Mouse (Mus musculus) gastrocnemius, postnatal 4 days (tissue): ENCODE results near the gene Galnt16. TPM values are rescaled to one million over a fixed set of nuclear protein-coding genes. Genes with fewer than 3 reads are reported as not detected.

ENCODE experiments used
- DNase-seq, 2 experiments: peaks; one replicate each; pipeline ENCODE4 v3.0.0; 2021 to 2022; ENCODE audit warnings: low spot score in 2 of 2, mixed read lengths in 2 of 2
- total RNA-seq, 2 experiments: library from RNA; stranded (reverse); gene quantifications; 2 replicates each; pipeline ENCODE4 v1.2.3; 2021

The Galnt16 gene
- total RNA-seq, 2 experiments from 2014 or later = 41.7 to 43.6 TPM

DNA sequence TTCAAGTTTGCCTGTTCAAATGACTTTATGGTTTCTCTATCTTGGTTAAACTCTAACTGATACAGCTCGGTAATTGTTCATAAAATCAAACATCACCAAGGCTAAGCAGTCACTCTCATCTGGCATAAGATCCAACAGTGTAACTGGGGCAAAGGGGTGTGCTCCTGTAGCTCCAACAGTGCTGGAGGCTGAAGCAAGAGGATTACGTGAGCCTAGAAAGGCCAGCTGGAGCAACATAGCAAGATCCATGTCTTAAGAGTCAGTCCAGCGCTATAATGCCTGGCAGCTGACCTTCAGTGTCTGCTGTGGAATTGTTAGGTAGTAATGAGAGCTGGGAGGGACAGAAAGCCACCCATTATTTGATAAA lies 136.6 kb downstream of the Galnt16 start:
- no peak for DNase-seq

DNA sequence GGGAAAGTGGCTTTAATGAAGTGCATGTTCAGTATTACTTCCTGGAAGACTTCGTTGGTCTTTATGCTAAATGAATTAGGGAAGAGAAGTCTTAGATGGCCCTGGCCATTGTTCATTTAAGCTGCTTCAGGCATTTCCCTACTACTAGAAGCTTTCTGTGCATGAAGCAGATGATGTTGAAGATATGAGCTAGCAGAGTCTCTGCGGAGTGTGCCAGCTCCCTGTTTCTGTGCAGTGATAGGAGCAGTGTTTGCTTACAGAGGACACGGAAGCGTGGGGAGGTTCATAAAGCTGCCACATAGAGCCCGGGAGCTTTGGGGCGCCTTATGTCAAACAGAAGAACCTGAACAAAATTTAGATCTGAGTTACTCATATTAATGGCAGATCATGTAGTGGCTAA lies 140.6 kb downstream of the Galnt16 start:
- no peak for DNase-seq

DNA sequence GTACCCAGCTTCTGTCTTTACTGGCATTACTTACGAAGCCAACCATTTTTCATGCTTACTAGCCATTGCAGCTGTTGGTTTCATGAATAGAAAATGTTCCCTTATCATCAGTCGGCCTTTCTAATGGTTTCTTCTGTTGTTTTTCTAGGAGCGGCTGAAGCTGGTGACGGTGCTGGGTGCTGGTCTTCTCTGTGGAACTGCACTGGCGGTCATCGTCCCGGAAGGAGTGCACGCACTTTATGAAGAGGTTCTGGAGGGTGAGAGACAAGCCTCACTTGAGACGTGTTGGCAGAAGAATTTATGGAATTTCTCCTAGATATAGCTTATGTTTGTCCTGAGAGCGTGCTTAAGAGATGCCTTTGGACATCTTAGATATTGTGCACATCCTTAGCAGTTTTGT lies 144.2 kb downstream of the Galnt16 start:
- no peak for DNase-seq

DNA sequence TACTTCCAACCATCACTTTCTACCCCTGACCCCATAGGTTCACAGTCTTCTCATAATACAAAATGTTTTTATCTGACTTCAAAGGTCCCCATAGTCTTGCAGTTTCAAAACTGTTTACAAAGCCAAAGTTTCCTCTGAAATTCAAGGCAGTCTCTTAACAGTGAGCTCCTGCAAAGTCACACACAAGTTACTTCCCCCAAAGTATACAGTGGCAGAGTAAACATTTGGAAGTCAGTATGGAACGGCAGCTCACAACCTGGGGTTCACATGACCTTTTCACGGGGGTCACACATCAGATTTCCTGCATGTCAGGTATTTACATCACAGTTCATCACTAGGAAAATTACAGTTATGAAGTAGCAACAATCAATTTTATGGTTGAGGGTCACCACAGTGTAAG lies 145.9 kb downstream of the Galnt16 start:
- no peak for DNase-seq

DNA sequence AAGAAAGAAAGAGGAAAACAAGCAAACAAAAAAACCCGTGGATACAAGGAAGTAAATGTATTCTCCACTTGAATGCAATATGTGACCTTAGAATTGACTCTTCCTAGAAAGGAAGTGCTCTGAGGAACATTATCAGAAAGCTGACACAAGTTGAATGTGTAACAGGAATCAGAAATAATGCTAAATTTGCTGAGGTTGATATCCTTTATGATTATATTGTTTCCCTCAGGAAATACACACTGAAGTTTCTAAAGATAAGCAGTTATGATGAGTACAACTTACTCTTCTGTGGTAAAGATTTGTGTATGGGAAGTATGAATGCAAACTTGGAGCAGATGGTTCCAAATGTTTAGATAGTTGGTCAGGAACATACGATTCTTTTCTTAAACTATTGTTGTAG lies 150.3 kb downstream of the Galnt16 start:
- no peak for DNase-seq

- peak in 1 of 2 experiments; percentile 37 for DNase-seq
These were observed 155.1 kb downstream of the Galnt16 start for GRCm38 (mm10) chr12:80673170-80673569.

Other genes with a start within 250 kb of the Galnt16 start
- 10 to 100 TPM; 33.5 to 39.1 TPM for gene Dcaf5, start 81.7 kb upstream of the Galnt16 start, total RNA-seq
- 10 to 100 TPM; 32.8 to 36.6 TPM for gene Exd2, start 55.2 kb upstream of the Galnt16 start, total RNA-seq
- 10 to 100 TPM; 21.2 to 22.6 TPM for gene Slc39a9, start 125.6 kb downstream of the Galnt16 start, total RNA-seq
- gene Erh, start 126.1 kb downstream of the Galnt16 start, total RNA-seq = 10 to 100 TPM; 57.7 to 61.6 TPM
- gene Plekhd1, start 174.3 kb downstream of the Galnt16 start, total RNA-seq = under 1 TPM; 0.21 to 0.78 TPM
- gene Ccdc177, start 242.4 kb downstream of the Galnt16 start, total RNA-seq = under 1 TPM; 0.12 to 0.13 TPM